Mouse (Mus musculus) heart, embryonic 16.5 days (tissue): ENCODE measurements around the gene Clec11a. TPM values are rescaled to one million over a fixed set of nuclear protein-coding genes. Genes with fewer than 3 reads are reported as not detected.

Source experiments
- ATAC-seq: fragments of 200-750 bp; cut with Nextera tagmentation; replicated peaks from 2 replicates; pipeline ENCODE4 v1.8.0; 2017; ENCODE audit warnings: moderate number of reproducible peaks; ENCODE audit not compliant: insufficient read depth, low FRiP score; ENCODE audit errors: extremely low read depth
- H3K27ac ChIP-seq: fragments of 300-500 bp; sonication (generic); 2 replicates; pipeline ENCODE4 v1.5.1; 2014; ENCODE audit warnings: mild to moderate bottlenecking, low read length, control low read depth, moderate library complexity
- H3K27me3 ChIP-seq: fragments of 300-500 bp; sonication (generic); 2 replicates; pipeline ENCODE4 v1.6.1; 2014; ENCODE audit warnings: low read length, mixed read lengths; ENCODE audit not compliant: control insufficient read depth, insufficient read depth
- H3K36me3 ChIP-seq: fragments of 300-500 bp; sonication (generic); 2 replicates; pipeline ENCODE4 v1.6.1; 2014; ENCODE audit not compliant: control insufficient read depth, insufficient read depth
- H3K4me1 ChIP-seq: fragments of 300-500 bp; sonication (generic); 2 replicates; pipeline ENCODE4 v1.6.1; 2014; ENCODE audit warnings: low read length, mixed read lengths; ENCODE audit not compliant: control insufficient read depth, insufficient read depth
- H3K4me2 ChIP-seq: fragments of 300-500 bp; sonication (generic); 2 replicates; pipeline ENCODE4 v1.6.1; 2014; ENCODE audit warnings: low read depth, mild to moderate bottlenecking, control low read depth, low read length
- H3K4me3 ChIP-seq: fragments of 300-500 bp; sonication (generic); 2 replicates; pipeline ENCODE4 v1.5.1; 2014; ENCODE audit warnings: mild to moderate bottlenecking, control low read depth, low read length
- H3K9ac ChIP-seq: fragments of 300-500 bp; sonication (generic); 2 replicates; pipeline ENCODE4 v1.6.1; 2014; ENCODE audit warnings: low read length, control low read depth
- H3K9me3 ChIP-seq: fragments of 300-500 bp; sonication (generic); replicated peaks from 2 replicates; pipeline ENCODE4 v1.6.1; 2016; ENCODE audit warnings: low read length; ENCODE audit not compliant: control insufficient read depth
- WGBS: fragments of 180-500 bp; shearing (Covaris S2); extraction: QIAGEN DNeasy Blood & Tissue Kit; methylation state at CpG from one replicate; pipeline ENCODE4 v1.1.7; 2014; 5-methylcytosine and 5-hydroxymethylcytosine counted together
- polyA plus RNA-seq: library from polyadenylated mRNA; unstranded; fragments of >200 nt; fragmentation: Nextera tagmentation; extraction: Ambion mirVana; gene quantifications from 2 replicates; pipeline ENCODE4 v1.2.1, GENCODE M21; 2015

The Clec11a gene
- polyA plus RNA-seq, result 1.4 and 1.8 TPM in 2 replicates

GRCm38 (mm10) chr7:44306516-44307240 is at the start of gene Clec11a:
TSS of gene Clec11a (minus strand) at chr7:44306902.
- ATAC-seq, result no peak
- Histone ChIP-seq H3K27me3 (peaks cover 18% of the 10 kb centered on the region), H3K36me3 (no peaks in the 10 kb centered on the region), H3K9ac (0 out of 2 replicates have a peak within 1 kb of the TSS, but pooled peaks have one; percentile 27), H3K4me2 (peak within 1 kb of the TSS; percentile 94), H3K4me3 (peak within 1 kb of the TSS; percentile 74), H3K9me3 (no peaks in the 10 kb centered on the region), H3K27ac (peak within 1 kb of the TSS; percentile 49), H3K4me1 (peaks cover 22% of the 10 kb centered on the region)
- WGBS, result 64% methylated on average over 6 of the region's 6 CpGs

GRCm38 (mm10) chr7:44355411-44355810 is 48.7 kb upstream of the Clec11a start:
- no peak for ATAC-seq
- whole genome bisulfite sequencing, result 66% methylated on average over 6 of the region's 6 CpGs
- Histone ChIP-seq H3K36me3 (no peaks in the 10 kb centered on the region), H3K9me3 (no peaks in the 10 kb centered on the region), H3K27ac (no peak overlapping the region), H3K4me3 (no peak overlapping the region), H3K9ac (no peak overlapping the region), H3K4me1 (peaks cover 21% of the 10 kb centered on the region), H3K27me3 (peaks cover 83% of the 10 kb centered on the region), H3K4me2 (no peak overlapping the region)

GRCm38 (mm10) chr7:44353601-44354340 is 47.1 kb upstream of the Clec11a start:
- peaks cover 15% of the 10 kb centered on the region for H3K4me1 ChIP-seq
- 2% methylated on average over 35 of the region's 35 CpGs for WGBS
- no peak for ATAC-seq
- no peaks in the 10 kb centered on the region for H3K36me3 ChIP-seq
- H3K4me3 ChIP-seq, result no peak overlapping the region
- H3K9ac ChIP-seq, result no peak overlapping the region
- peaks cover 91% of the 10 kb centered on the region for H3K27me3 ChIP-seq
- no peak overlapping the region for H3K4me2 ChIP-seq
- H3K27ac ChIP-seq, result no peak overlapping the region
- H3K9me3 ChIP-seq, result no peaks in the 10 kb centered on the region

DNA sequence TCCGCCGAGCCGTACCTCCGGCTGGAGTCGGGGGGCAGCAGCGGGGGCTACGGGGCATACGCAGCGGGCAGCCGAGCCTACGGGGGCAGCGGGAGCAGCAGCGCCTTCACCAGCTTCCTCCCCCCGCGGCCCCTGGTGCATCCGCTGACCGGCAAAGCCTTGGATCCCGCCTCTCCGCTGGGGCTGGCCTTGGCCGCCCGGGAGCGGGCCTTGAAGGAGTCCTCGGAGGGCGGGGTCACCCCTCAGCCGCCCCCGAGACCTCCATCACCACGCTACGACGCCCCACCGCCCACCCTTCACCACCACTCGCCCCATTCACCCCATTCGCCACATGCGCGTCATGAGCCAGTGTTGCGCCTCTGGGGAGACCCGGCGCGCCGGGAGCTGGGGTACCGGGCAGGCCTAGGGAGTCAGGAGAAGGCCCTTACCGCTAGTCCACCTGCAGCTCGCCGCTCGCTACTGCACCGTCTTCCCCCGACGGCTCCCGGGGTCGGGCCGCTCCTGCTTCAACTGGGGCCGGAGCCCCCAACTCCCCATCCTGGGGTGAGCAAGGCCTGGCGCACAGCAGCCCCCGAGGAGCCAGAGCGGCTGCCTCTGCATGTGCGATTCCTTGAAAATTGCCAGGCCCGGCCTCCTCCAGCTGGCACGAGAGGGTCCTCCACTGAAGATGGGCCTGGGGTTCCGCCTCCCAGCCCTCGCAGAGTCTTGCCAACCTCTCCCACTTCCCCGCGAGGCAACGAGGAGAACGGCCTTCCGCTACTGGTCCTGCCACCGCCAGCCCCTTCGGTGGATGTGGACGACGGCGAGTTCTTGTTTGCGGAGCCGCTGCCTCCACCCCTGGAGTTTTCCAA is 46.3 kb upstream of the Clec11a start:
- H3K4me2 ChIP-seq, result no peak overlapping the region
- no peak for ATAC-seq

GRCm38 (mm10) chr7:44351881-44352749 is 45.4 kb upstream of the Clec11a start:
- Histone ChIP-seq H3K36me3 (no peaks in the 10 kb centered on the region), H3K4me1 (peaks cover 10% of the 10 kb centered on the region), H3K9me3 (no peaks in the 10 kb centered on the region), H3K4me2 (no peak overlapping the region), H3K27me3 (peaks cover 80% of the 10 kb centered on the region), H3K4me3 (peak overlapping the region; percentile 9; the same call in 1 of the 2 replicates), H3K27ac (no peak overlapping the region), H3K9ac (no peak overlapping the region)
- 5% methylated on average over 71 of the region's 71 CpGs for WGBS
- ATAC-seq, result no peak

More for the DNA sequence above, 46.3 kb upstream of the Clec11a start:
- no peak overlapping the region for H3K9ac ChIP-seq
- H3K9me3 ChIP-seq, result no peaks in the 10 kb centered on the region
- H3K27me3 ChIP-seq, result peaks cover 87% of the 10 kb centered on the region
- no peaks in the 10 kb centered on the region for H3K36me3 ChIP-seq
- H3K4me3 ChIP-seq, result peak overlapping the region; percentile 9; the same call in 1 of the 2 replicates
- H3K4me1 ChIP-seq, result peaks cover 10% of the 10 kb centered on the region
- WGBS, result 3% methylated on average over 71 of the region's 71 CpGs
- H3K27ac ChIP-seq, result no peak overlapping the region

DNA sequence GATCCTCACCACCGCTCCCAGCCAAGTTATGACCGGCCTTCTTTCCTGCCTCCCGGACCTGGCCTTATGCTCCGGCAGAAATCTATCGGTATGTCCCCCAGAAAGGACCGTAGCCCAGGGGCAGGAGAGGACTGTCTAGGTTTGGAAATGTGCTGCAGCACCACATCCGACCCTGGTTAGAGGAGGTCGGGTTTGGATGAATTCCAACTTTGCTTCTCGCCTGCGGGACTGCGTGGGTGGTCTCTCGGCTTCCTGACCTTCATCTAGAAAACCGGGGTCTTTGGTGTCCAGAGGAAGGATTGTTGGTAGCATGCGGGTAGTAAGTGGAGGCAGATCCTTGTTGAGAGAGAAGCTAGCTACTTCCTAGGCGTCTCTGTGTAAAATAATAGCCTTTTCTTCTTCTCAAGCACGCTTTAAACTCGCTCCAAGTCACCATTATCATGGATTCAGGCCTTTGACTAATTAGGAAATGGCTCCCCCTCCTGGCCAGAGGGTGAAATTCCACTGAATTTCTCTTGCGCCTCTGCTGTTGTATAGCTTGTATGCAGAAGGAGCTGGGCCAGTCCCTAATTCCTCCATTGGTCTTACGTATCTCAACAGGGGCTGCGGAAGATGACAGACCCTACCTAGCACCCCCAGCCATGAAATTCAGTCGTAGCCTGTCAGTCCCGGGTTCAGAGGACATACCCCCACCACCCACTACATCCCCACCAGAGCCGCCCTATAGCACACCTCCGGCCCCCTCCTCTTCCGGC is 44.4 kb upstream of the Clec11a start:
- H3K4me2 ChIP-seq, result peak overlapping the region; percentile 63
- no peak; the same call in 1 of the 2 replicates for ATAC-seq
- H3K9me3 ChIP-seq, result no peaks in the 10 kb centered on the region
- WGBS, result 3% methylated on average over 25 of the region's 25 CpGs
- H3K36me3 ChIP-seq, result no peaks in the 10 kb centered on the region
- H3K27ac ChIP-seq, result no peak overlapping the region
- peaks cover 73% of the 10 kb centered on the region for H3K27me3 ChIP-seq
- H3K4me1 ChIP-seq, result peaks cover 5% of the 10 kb centered on the region
- peak overlapping the region; percentile 36 for H3K4me3 ChIP-seq
- peak overlapping the region; percentile 51 for H3K9ac ChIP-seq

DNA sequence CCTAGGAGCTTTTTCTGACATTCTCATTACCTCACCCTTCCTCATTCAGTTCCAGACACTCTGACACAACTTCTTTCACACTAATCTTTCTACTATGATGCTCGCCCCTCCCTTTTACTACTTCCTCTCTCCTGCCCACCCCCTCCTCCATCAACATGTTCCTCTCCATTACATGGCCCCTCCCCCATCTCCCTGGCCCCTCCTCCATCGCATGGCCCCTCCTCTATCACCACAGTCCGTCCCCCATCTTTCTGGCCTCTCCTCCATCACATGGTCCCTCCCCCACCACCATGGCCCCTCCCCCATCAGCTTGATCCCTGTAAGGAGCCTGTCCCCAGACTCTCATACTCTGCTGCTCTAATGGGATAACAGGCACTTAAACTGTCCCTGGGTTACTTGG is 42.3 kb upstream of the Clec11a start:
- H3K4me1 ChIP-seq, result peaks cover 5% of the 10 kb centered on the region
- no peak overlapping the region for H3K4me2 ChIP-seq
- H3K27me3 ChIP-seq, result peaks cover 58% of the 10 kb centered on the region
- no peaks in the 10 kb centered on the region for H3K9me3 ChIP-seq
- no peak for ATAC-seq
- no peak overlapping the region for H3K27ac ChIP-seq
- H3K4me3 ChIP-seq, result no peak overlapping the region
- WGBS, result 7% methylated on average over 3 of the region's 3 CpGs
- no peak overlapping the region for H3K9ac ChIP-seq
- H3K36me3 ChIP-seq, result no peaks in the 10 kb centered on the region
